Mouse (Mus musculus): ENCODE measurements around the gene Six5.
"Not testable (repeated sequence)": the region's sequence is repeated elsewhere in the genome, so short reads cannot be mapped to it uniquely, and the experiment has no call there.

Gene Six5

GRCm38 (mm10) chr7:19094471-19094825 is at the start of gene Six5:
Gene Six5, plus strand, starts transcription at chr7:19094594.
- in situ Hi-C loops (cut with MboI), result no loop called here

GRCm38 (mm10) chr7:19044616-19045015 is 49.8 kb upstream of the Six5 start:
- in situ Hi-C loops (cut with MboI), result no loop called here

- in situ Hi-C loops (cut with MboI), result no loop called here
Observed at GRCm38 (mm10) chr7:19046286-19047069, 47.9 kb upstream of the Six5 start.

- in situ Hi-C loops (cut with MboI), result no loop called here
Observed at GRCm38 (mm10) chr7:19048006-19048527, 46.3 kb upstream of the Six5 start.

- in situ Hi-C loops (cut with MboI), result no loop called here
Observed at GRCm38 (mm10) chr7:19049252-19049651, 45.1 kb upstream of the Six5 start.

GRCm38 (mm10) chr7:19050172-19050571 is 44.2 kb upstream of the Six5 start:
- in situ Hi-C loops (cut with MboI), result no loop called here

GRCm38 (mm10) chr7:19051161-19051560 is 43.2 kb upstream of the Six5 start:
- in situ Hi-C loops (cut with MboI), result no loop called here

GRCm38 (mm10) chr7:19052345-19053135 is 41.9 kb upstream of the Six5 start:
- in situ Hi-C loops (cut with MboI), result no loop called here

- in situ Hi-C loops (cut with MboI), result no loop called here
Observed at GRCm38 (mm10) chr7:19053136-19053532, 41.3 kb upstream of the Six5 start.

- in situ Hi-C loops (cut with MboI), result no loop called here
Observed at GRCm38 (mm10) chr7:19054047-19054776, 40.2 kb upstream of the Six5 start, which contains the start of gene Rsph6a. Gene Rsph6a, plus strand, starts transcription at chr7:19054690.

GRCm38 (mm10) chr7:19054777-19055076 is 39.7 kb upstream of the Six5 start:
- in situ Hi-C loops (cut with MboI), result no loop called here

GRCm38 (mm10) chr7:19055108-19055507 is 39.3 kb upstream of the Six5 start:
- in situ Hi-C loops (cut with MboI), result no loop called here

- in situ Hi-C loops (cut with MboI), result no loop called here
Observed at GRCm38 (mm10) chr7:19057405-19057804, 37.0 kb upstream of the Six5 start.

- in situ Hi-C loops (cut with MboI), result no loop called here
Observed at GRCm38 (mm10) chr7:19065896-19066295, 28.5 kb upstream of the Six5 start.

GRCm38 (mm10) chr7:19067063-19067462 is 27.3 kb upstream of the Six5 start:
- in situ Hi-C loops (cut with MboI), result no loop called here

GRCm38 (mm10) chr7:19067935-19068334 is 26.5 kb upstream of the Six5 start:
- in situ Hi-C loops (cut with MboI), result no loop called here

- in situ Hi-C loops (cut with MboI), result no loop called here
Observed at GRCm38 (mm10) chr7:19068707-19069106, 25.7 kb upstream of the Six5 start.

- in situ Hi-C loops (cut with MboI), result no loop called here
Observed at GRCm38 (mm10) chr7:19069500-19069899, 24.9 kb upstream of the Six5 start.

- in situ Hi-C loops (cut with MboI), result not testable (repeated sequence)
Observed at GRCm38 (mm10) chr7:19071024-19071423, 23.4 kb upstream of the Six5 start.

GRCm38 (mm10) chr7:19073504-19073903 is 20.9 kb upstream of the Six5 start:
- in situ Hi-C loops (cut with MboI), result no loop called here

- in situ Hi-C loops (cut with MboI), result no loop called here
Observed at GRCm38 (mm10) chr7:19074494-19074893, 19.9 kb upstream of the Six5 start.

- in situ Hi-C loops (cut with MboI), result no loop called here
Observed at GRCm38 (mm10) chr7:19075231-19075630, 19.2 kb upstream of the Six5 start.

Measured in mature B cell (primary cell).